Mouse (Mus musculus): ENCODE data around the gene Aup1.

- TF ChIP-seq CTCF (IDR thresholded peaks at IDR 0.05; ENCODE audit: borderline replicate concordance, insufficient read depth, low read depth, low read length) = no peak
- TF ChIP-seq POLR2A (IDR thresholded peaks at IDR 0.05; ENCODE audit: borderline replicate concordance, insufficient read depth, low read length) = no peak
These were observed 26.6 kb upstream of the Aup1 start for GRCm38 (mm10) chr6:83027706-83028105.
